Mouse (Mus musculus) adrenal gland, postnatal 14 days (tissue): ENCODE measurements around the gene Cdkn1a. TPM values are rescaled to one million over a fixed set of nuclear protein-coding genes. Genes with fewer than 3 reads are reported as not detected.

ENCODE experiments used
- DNase-seq: peaks from one replicate; pipeline ENCODE4 v3.0.0; 2021; ENCODE audit warnings: mixed read lengths
- total RNA-seq: library from RNA; stranded (reverse); gene quantifications from 2 replicates; pipeline ENCODE4 v1.2.3, GENCODE M21; 2021

The Cdkn1a gene
- total RNA-seq, 1 experiment from 2014 or later: 126 TPM

DNA sequence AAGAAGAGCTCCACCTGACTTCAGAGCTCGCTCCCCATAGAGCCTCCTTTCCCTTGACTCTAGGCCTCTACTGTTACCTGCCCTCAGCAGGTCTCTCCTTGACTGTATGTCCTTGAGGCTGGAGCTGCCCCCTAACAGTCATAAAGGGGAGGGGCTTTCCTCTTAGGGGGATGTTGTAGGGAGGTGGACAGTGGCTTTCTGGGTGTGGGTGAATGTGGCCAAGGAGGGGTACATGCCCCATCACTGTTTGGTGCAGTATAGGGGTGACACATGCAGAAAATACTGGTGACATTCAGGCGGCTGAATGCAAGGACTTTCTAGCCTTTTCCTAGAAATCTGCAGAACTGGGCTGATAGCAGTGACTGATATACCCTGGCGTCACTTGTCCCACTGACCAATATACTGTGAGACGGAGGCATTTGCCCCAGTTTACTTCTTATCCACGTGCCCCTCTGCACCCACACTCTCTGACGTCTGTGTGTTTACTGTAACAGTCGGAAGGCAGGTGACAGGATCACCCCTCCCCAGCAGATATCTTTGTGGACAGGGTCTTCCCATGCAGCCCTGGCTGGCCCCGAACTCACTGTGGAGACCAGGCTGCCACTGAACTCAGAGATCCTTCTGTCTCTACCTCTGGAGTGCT is 26.4 kb downstream of the Cdkn1a start:
- no peak for DNase-seq

DNA sequence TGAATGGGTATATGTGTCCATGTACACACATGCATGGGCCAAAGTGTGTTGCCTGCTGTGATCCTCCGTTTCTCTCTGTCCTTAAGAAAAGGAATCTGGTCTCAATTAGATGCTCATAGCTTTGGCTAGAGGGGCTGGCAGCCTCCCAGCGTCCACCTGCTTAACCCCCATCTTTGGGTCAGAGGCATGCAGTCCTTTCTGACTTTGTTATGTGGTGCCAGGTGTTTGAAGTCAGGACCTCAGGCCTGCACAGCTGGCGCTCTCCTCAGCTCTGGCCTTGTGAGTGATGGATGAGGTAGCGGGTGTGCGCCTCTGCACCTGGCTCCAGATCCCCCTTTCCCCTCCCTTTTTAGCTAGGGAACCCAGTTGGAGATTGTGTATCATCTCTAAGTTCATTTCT is 27.3 kb downstream of the Cdkn1a start:
- DNase-seq: no peak

DNA sequence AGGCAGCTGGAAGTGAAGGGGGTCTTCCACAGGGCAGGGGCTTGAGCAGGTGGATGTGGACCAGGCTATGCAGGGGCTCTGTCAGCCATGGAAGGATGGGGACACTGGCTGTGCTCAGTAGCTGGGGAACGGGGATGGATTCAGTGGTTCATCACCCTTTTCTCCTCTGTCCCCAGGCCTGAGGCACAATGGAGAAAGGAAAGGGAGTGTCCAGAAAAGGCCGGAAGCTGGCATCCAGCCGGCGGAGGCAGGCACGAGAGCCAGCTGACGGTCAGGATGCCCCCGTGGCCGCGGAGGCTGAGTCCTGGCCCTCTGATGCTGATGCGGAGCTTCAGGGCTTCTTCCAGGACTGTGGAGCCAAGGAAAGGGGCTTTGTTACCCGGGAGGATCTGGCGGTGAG is 29.9 kb downstream of the Cdkn1a start:
- DNase-seq: peak; percentile 42

- peak; percentile 68 for DNase-seq
Observed at GRCm38 (mm10) chr17:29122817-29123216, 32.0 kb downstream of the Cdkn1a start.

GRCm38 (mm10) chr17:29123578-29124174 is 32.9 kb downstream of the Cdkn1a start:
- DNase-seq: no peak

- no peak for DNase-seq
Observed at GRCm38 (mm10) chr17:29126561-29126960, 35.8 kb downstream of the Cdkn1a start.

DNA sequence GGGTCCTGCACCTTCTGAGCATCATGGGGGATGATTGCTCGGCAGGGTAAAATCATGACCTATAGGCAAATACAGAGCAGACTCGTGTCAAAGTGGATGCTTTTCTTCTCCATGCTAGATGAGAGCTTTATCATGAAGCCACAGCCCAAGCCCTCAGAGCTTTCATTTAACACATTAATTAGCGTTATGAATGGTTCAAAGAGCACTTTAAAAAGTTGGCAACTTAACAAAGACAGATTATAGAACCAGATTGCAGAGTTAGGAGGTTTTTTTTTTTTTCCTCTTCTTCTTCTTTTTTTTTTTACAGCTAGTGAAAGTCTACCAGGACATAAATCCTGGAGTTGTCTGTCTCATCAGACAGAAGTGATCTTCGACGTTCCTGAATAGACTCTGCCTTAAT is 38.6 kb downstream of the Cdkn1a start:
- DNase-seq: no peak

GRCm38 (mm10) chr17:29135066-29135465 is 44.3 kb downstream of the Cdkn1a start:
- no peak for DNase-seq

- peak; percentile 86 for DNase-seq
Observed at GRCm38 (mm10) chr17:29136236-29136635, 45.5 kb downstream of the Cdkn1a start.

DNA sequence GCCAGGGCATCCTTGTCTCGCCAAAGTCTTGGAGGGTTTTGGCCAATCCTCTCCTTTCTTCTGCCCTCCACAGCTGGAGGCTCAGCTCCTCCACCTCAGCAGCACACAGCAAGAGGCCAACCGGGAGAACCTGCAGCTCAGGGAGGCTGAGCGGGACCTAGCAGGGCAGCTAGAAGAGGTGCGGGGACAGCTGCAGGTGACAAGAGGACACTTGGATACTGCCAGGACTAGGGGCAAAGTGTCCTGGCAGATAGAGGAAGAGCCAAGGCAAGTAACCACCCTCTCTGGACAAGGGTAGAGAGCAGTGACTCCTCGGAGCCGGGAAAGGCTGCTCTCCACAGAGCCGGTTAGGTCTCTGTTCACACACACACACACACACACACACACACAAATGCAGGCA is 47.1 kb downstream of the Cdkn1a start:
- no peak for DNase-seq

DNA sequence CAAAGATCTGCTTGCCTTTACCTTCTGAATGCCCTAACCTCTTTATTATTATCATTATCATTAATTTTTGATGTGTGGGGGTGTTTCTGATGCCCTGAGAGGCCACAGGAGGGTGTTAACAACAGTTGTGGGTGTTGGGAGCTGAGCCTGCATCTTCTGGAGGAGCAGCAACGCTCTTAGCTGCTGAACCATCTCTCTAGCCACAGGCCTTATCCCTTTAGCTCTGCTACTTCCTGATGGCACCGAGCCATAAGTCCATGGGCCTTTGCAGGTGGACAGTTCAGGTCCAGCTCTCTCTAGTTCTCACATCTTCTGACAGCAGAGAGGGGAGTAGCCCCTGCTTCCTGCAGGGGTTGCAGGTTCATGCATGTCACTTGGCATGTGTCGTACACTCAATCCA is 50.8 kb downstream of the Cdkn1a start:
- DNase-seq: no peak

DNA sequence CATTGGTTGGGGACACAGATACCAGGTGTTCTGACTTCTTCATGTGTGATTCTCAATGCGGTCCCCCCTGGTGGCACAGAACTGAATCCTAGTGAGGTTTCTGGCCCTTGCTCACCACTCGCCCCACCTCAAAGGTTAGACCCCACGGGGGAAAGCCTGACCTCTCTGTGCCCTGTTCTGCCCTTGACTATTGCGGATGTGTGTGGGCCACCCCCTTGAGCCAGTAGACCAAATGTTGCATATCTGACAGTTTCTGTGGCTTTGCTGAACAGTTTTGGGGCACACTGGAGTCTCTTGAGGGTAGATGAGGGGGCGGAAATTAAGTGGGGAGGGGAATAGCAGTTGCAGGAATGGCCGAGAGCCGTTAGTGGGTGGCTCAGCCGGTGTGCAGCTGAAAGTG is 52.5 kb downstream of the Cdkn1a start:
- no peak for DNase-seq

DNA sequence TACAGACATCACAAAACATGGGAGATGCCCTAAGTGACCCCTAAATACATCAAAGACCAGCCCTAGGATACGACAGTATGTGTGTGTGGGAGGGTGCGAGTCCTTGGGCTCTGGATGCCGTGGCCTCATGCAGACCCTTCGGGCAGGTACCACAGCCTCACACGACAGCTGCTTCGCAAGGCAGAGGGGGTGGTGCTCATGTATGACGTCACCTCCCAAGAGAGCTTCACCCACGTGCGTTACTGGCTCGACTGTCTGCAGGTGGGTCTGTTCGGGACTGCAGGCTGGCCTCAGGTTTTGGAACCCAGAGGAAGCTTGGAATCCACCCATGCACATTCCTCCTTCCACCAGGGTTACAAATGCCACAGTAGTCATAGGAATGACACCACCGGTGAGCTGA is 54.3 kb downstream of the Cdkn1a start:
- DNase-seq: no peak

DNA sequence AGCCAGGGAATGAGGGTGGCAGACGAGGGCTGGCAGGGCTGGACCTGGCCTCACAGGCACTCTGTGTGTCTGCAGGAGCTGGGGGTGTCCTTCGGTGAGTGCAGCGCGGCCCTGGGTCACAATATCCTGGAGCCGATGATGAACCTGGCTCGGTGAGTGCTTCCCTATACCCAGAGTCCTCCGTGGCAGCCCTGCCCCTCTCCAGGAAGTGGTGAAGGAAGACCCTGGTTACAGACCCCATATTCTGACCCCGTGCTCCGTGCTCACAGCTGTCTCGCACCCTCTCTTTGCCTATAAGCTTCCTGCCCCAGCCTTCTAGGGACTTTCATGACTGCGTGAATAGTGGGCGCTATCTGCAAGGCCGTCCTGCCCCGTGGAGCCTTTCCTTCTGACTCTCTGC is 56.5 kb downstream of the Cdkn1a start:
- DNase-seq: no peak

DNA sequence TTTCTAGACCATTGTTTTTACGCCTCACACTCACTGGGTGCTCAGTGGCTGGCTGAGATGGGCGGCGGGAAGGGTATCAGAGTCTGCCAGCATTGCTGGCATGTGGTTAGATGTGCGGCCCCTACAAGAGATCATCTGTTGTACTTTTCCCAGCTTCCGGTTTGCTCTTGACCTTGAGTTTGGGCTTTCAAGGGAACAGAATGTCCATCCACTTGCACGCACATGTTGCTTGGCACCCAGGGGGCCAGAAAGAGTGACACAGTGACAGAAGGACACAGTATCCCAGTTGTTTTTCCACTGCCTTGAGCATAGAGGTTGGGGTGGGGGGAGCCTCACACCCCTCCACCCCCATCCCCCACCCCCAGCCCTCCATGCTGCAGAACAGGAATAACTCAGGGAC is 57.0 kb downstream of the Cdkn1a start:
- peak; percentile 55 for DNase-seq

DNA sequence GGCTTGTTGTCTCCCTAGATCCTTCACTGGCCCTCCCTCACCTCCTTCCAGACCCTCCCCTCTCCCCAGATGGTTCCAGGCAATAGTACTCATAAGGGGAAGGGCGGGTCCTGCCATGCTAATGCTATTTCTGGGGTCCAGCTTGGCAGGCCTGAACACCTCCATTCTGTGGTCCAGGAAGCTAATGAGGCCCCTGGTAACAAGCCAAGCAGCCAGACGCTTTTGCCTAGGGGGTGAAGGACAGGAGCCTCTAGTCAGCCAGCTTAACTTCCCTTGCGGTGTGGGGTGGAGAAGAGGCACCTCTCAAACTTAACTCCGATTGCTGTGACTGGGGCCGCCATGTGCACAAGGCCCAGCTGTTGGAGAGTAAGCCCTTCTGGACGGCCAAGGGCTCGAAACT is 59.0 kb downstream of the Cdkn1a start:
- no peak for DNase-seq

Other genes starting within 250 kb of the Cdkn1a start
- gene Pnpla1, start 232.6 kb upstream of the Cdkn1a start, total RNA-seq: 0.15 TPM in 1 of 2 replicates, not detected in the other
- not detected in 2 replicates for gene 4930539E08Rik, start 175.7 kb upstream of the Cdkn1a start, total RNA-seq
- 0.64 and 1.3 TPM in 2 replicates for gene Pxt1, start 147.1 kb upstream of the Cdkn1a start, total RNA-seq
- 71.6 and 79.3 TPM in 2 replicates for gene Kctd20, start 139.0 kb upstream of the Cdkn1a start, total RNA-seq
- gene Stk38, start 83.0 kb upstream of the Cdkn1a start, total RNA-seq: 55.0 and 73.5 TPM in 2 replicates
- 167 and 224 TPM in 2 replicates for gene Srsf3, start 58.3 kb upstream of the Cdkn1a start, total RNA-seq
- gene Rab44, start 23.2 kb downstream of the Cdkn1a start, total RNA-seq: 0.33 and 0.38 TPM in 2 replicates
- 0.52 and 0.83 TPM in 2 replicates for gene Cpne5, start 147.2 kb downstream of the Cdkn1a start, total RNA-seq
- 26.0 and 26.4 TPM in 2 replicates for gene Ppil1, start 173.2 kb downstream of the Cdkn1a start, total RNA-seq
- gene BC004004, start 177.8 kb downstream of the Cdkn1a start, total RNA-seq: 135 and 139 TPM in 2 replicates
- 20.9 and 25.7 TPM in 2 replicates for gene Pi16, start 226.7 kb downstream of the Cdkn1a start, total RNA-seq